Mouse (Mus musculus) heart, postnatal 0 days (tissue): ENCODE results near the gene Cd19.

Experiments
- CTCF ChIP-seq: IDR thresholded peaks from 2 replicates; pipeline ENCODE4 v1.5.1; 2016; ENCODE audit warnings: antibody characterized with exemption, control low read depth, low read depth
- EP300 ChIP-seq: IDR thresholded peaks from 2 replicates; pipeline ENCODE4 v1.6.1; 2016; ENCODE audit warnings: antibody characterized with exemption, low read depth

DNA sequence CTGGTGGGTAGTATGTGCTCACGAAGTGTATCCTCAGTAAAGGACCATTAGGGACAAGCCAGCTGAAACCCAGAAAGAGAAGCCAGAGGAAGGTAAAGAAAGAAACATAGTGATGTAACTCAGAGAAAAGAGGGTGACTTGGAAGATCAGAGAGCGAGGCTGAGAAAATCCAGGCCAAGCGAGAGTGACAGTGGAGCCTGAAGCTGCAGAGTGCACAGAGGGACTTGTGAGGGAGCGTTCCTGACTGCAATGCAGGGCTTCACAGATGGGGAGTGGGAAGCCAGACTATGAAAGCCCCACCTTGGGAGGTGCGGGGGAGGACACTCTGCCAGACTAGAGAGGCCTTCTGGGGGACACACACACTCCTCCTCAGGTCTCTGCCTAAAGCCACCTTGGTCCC is 43.5 kb upstream of the Cd19 start:
- no peak for TF ChIP-seq CTCF
- TF ChIP-seq EP300 = no peak
